Comparison of ENCODE assay signal across 7 mouse cellular contexts in genomic region chr11:87462461-87463242, GRCm38 (mm10). TPM values are rescaled to one million over a fixed set of nuclear protein-coding genes. Genes with fewer than 3 reads are reported as not detected.
DNase-seq lines count a peak whose midpoint lies in the region; ATAC-seq and TF ChIP-seq lines count a peak whose summit lies in the region.

No protein-coding gene starts in this region.

- DNase-seq in urinary bladder, postnatal 25 days (ENCODE audit: low spot score): peak; percentile 27
- no peak for DNase-seq in urinary bladder, postnatal 10 days (ENCODE audit: low spot score)
- DNase-seq in c-Kit-positive CD71-positive TER-119-positive erythroid progenitor cells, embryonic 14.5 days (ENCODE audit: low spot score): peak; percentile 67
- DNase-seq in heart, adult 9 months (ENCODE audit: low spot score in 2 of 2): peak; percentile 55 to 64
- peak; percentile 77 for DNase-seq in lung, postnatal 0 days (ENCODE audit: low spot score)
- DNase-seq in retina, postnatal 7 days (ENCODE audit: low read depth, low spot score): peak; percentile 48

- no peak overlapping the region for H3K4me3 ChIP-seq in kidney, embryonic 16.5 days (ENCODE audit: low read length)
- no peak overlapping the region for H3K4me3 ChIP-seq in lung, postnatal 0 days (ENCODE audit: low read depth, low read length)

- 8% methylated on average over 9 of the region's 9 CpGs for WGBS in kidney, embryonic 16.5 days
- WGBS in lung, postnatal 0 days: 3% methylated on average over 9 of the region's 9 CpGs

- H3K36me3 ChIP-seq in kidney, embryonic 16.5 days (ENCODE audit: insufficient read depth, low read length): no peaks in the 10 kb centered on the region
- no peaks in the 10 kb centered on the region for H3K36me3 ChIP-seq in lung, postnatal 0 days (ENCODE audit: insufficient read depth, low read length)

- peaks cover 5% of the 10 kb centered on the region; the same call in 1 of the 2 replicates for H3K4me1 ChIP-seq in kidney, embryonic 16.5 days (ENCODE audit: insufficient read depth, low read length)
- H3K4me1 ChIP-seq in lung, postnatal 0 days (ENCODE audit: insufficient read depth, low read depth, low read length): no peaks in the 10 kb centered on the region; the same call in 1 of the 2 replicates

- no peak for TF ChIP-seq EP300 in lung, postnatal 0 days (IDR thresholded peaks at IDR 0.05)

- no peaks in the 10 kb centered on the region for H3K27me3 ChIP-seq in kidney, embryonic 16.5 days (ENCODE audit: insufficient read depth, low read length)
- no peaks in the 10 kb centered on the region for H3K27me3 ChIP-seq in lung, postnatal 0 days (replicated peaks; ENCODE audit: insufficient read depth, low read length)

- no peaks in the 10 kb centered on the region for H3K9me3 ChIP-seq in kidney, embryonic 16.5 days (ENCODE audit: low read length)
- no peaks in the 10 kb centered on the region for H3K9me3 ChIP-seq in lung, postnatal 0 days (ENCODE audit: low read length)

- no peak overlapping the region for H3K4me2 ChIP-seq in kidney, embryonic 16.5 days (replicated peaks; ENCODE audit: low read depth, low read length)
- no peak overlapping the region for H3K4me2 ChIP-seq in lung, postnatal 0 days (replicated peaks; ENCODE audit: low read depth, low read length)

- TF ChIP-seq CTCF in lung, postnatal 0 days (IDR thresholded peaks at IDR 0.05): no peak

- no peak overlapping the region for H3K9ac ChIP-seq in kidney, embryonic 16.5 days (replicated peaks; ENCODE audit: low read length)
- no peak overlapping the region for H3K9ac ChIP-seq in lung, postnatal 0 days (replicated peaks; ENCODE audit: low read depth)

- H3K27ac ChIP-seq in kidney, embryonic 16.5 days (ENCODE audit: low read length): peak overlapping the region; percentile 68
- 0 out of 2 replicates have a peak overlapping the region, but pooled peaks have one; percentile 0 for H3K27ac ChIP-seq in lung, postnatal 0 days (ENCODE audit: low read length)

- ATAC-seq in kidney, embryonic 16.5 days (ENCODE audit: low FRiP score, low TSS enrichment): peak; percentile 84
- ATAC-seq in lung, postnatal 0 days: no peak

RNA-seq across cellular contexts. Expression of gene Tex14, which starts 57.8 kb away (rescaled TPM):
- polyA plus RNA-seq in kidney, embryonic 16.5 days (2015; fragmentation: Nextera tagmentation; extraction: Ambion mirVana): 0.31 and 0.76 TPM in 2 replicates
- polyA plus RNA-seq in lung, postnatal 0 days (2015; fragmentation: Nextera tagmentation; extraction: Ambion mirVana): 1.1 and 2.7 TPM in 2 replicates

RNA-seq across cellular contexts. Expression of gene Rad51c, which starts 57.9 kb away (rescaled TPM):
- 7.9 and 8.7 TPM in 2 replicates for polyA plus RNA-seq in kidney, embryonic 16.5 days (2015; fragmentation: Nextera tagmentation; extraction: Ambion mirVana)
- polyA plus RNA-seq in lung, postnatal 0 days (2015; fragmentation: Nextera tagmentation; extraction: Ambion mirVana): 1.2 and 1.7 TPM in 2 replicates
